Mouse (Mus musculus) heart, postnatal 10 days (tissue): Measurements from ENCODE around the gene Phldb1. TPM values are rescaled to one million over a fixed set of nuclear protein-coding genes. Genes with fewer than 3 reads are reported as not detected.
"Not testable (repeated sequence)": the region's sequence is repeated elsewhere in the genome, so short reads cannot be mapped to it uniquely, and the experiment has no call there.

Experiments
- DNase-seq, 2 experiments: peaks; one replicate each; pipeline ENCODE4 v3.0.0; 2021
- intact Hi-C: fragments of 180-260 bp; cut with DNase I; formaldehyde crosslinking; loops from one replicate; pipeline ENCODE4 v1.15.1; 2025
- total RNA-seq, 2 experiments: library from RNA; stranded (reverse); gene quantifications; 2 replicates each; pipeline ENCODE4 v1.2.3; 2021

Gene Phldb1
- total RNA-seq, 2 experiments from 2014 or later, result 127 to 130 TPM

DNA sequence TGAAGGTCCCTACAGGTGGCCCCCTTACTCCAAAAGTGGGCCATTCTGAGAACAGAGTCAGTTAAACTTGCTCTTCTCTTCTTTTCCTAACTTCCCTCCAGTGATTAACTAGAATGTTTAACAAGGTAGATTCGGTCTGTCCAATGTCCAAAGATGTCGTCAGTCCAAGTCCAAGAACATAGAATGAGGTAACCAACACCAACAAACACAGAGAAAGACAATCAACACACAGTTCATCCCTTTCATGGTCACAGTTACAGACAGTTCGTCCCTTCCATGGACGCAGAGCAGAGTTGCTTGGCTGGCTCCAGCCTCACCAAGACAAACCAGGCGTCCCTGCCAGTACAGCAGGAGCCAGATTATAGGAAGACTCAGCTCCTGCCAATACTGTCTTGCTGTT, 63.6 kb downstream of the Phldb1 start:
- intact Hi-C loops, result no loop called here
- DNase-seq, result no peak

DNA sequence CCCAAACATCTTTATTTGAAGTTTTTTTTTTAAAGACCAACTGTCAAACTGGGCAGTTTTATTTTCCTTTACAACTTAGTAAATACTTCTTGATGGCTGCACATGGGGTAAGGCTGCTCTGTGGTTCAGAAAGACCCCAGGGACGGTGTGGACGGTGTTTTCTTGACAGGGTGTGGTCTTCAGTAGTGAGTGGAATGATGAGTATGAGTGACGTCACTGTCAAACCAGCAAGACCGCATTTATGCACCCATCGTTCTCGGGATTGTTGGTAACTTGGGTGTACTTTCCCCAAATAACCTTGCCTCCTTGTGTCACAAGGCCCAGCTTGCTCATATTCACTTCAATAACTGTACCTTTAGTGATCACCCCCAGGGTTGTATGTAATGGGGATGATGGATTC, 71.3 kb downstream of the Phldb1 start:
- intact Hi-C loops, result no loop called here
- DNase-seq, result no peak

DNA sequence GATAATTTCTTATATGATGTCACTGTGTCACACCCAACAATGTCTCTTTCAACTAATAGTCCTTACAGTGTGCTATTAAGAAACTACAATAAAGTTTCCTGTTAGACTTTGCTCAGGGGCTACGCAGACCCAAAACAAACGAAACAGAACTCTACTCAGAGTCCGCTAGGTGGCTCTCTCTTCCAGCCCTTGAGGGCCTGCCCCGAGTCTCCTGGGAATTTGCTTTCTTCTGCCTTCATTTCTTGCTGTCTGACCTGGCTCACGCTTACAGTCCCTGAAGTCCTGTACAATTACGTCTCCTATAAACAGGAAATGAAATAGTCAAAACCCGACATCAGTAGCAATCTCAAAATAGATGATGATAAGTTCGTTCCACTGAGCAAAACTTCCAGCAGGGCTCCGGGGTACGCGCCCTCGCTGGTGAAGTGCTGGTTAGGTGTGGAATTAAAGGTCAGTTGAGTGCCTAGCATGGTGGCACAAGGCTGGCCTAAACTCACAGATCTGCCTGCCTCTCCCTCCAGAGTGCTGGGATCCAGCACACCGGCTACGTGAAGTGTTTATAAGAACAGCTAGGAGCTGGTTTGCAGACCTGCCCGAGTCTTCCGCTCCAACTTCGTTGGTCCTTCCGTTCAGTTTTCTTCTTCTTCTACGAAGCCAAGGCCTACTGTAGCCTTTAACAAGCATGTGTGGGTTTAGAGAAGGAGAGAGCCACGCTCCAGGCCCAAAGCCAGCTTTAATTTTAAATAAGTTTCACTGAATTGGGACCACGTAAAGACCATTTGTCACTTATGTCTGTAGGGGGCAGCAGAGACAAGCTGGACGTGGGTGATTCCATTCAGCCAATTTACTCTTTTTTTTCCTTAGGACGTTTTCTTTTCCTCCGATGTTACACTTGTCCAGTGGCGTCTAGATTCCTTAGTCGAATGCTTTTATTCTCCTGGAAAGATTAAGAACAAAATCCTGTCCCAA, 79.6 kb downstream of the Phldb1 start:
- intact Hi-C loops, result loop anchor here (1.0 kb wide), 2 partner anchors 30 to 93 kb away; no protein-coding TSS in a partner anchor
- peak; percentile 78 to 83 for DNase-seq

GRCm38 (mm10) chr9:44653896-44654295, 81.1 kb downstream of the Phldb1 start:
- DNase-seq, result no peak
- intact Hi-C loops, result loop anchor here (2.0 kb wide), 2 partner anchors 151 to 175 kb away; no protein-coding TSS in a partner anchor

DNA sequence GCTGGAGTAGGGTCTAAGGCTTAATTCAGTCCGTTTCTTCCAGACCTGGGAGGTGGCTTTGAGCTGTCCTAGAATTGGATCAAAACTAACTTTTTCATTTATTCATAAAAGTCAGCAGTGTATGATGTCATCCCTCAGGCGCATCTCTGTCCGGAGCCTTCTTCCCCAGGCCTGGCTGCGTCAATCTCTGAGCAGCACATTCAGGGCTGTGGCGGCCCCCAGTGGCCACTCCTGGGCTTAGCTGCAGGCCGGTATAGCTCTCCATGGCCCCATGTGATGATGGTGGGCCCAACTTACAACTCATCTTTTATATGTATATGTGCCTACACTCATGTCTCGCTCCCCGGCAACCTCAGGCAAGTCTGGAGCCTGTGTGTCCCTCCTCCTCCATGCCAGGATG, 83.0 kb downstream of the Phldb1 start:
- intact Hi-C loops, result loop anchor here (1.0 to 2.0 kb wide), 3 partner anchors 149 to 198 kb away; partner anchors contain the start of gene Upk2
- DNase-seq, result peak; percentile 84 to 88

DNA sequence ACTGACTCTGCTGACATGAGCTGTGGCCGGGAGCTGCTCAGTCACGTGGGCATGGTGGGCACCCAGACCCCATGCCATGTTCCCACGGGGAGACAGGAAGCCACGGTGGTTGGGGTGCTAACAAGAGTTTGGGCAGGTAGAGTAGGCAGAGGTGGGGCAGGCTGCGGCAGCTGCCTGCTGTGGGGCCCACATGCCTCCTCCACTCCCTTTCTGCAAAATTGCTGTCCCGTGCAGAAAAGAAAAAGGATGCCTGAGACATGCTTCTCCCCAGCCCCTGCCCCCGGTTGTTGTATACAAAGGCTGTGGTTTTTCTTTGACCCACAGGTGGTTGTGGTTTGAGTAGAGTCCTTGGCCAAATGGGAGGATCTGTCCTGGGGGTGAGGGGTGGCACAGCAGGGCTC, 86.1 kb downstream of the Phldb1 start:
- intact Hi-C loops, result no loop called here

GRCm38 (mm10) chr9:44647656-44648055, 87.3 kb downstream of the Phldb1 start:
- intact Hi-C loops, result no loop called here
- DNase-seq, result no peak

More for the DNA sequence above, 86.1 kb downstream of the Phldb1 start:
- no peak for DNase-seq

DNA sequence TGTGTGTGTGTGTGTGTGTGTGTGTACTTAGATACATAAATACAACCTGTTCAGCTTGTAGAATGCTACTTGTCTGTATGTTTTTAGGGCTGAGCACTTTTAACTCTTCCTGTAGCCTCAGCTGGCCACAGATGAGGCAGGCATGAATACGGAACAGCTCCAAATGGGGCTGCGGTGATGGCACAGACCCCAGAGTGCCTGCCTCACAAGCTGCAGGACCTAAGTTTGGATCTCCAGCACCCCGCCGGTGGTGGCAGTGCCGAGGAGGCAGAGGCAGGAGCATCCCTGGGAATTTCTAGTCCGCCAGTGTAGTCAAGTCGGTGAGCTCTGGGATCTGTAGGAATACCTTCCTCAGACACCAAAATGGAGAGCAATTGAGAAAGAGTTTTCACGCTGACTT, 88.0 kb downstream of the Phldb1 start:
- DNase-seq, result no peak
- intact Hi-C loops, result no loop called here

DNA sequence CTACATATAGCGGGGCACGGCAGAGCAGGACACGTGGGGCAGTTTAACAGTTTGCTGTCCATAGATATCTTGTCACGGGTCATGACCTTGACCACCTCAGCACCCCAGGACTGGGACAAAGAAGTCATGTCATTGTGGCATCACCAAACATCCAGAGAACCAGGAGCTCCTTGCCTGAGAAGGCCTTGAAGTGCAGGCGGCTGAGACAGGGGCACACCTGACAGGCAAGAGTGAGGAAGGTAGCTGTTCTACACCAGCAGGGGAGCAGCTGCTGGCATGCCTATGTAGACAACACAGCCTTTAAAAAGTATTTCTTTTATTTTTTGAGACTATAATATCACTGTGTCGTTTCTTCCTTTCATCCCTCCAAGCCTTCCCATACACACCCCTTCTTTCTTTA, 88.6 kb downstream of the Phldb1 start:
- no peak for DNase-seq
- intact Hi-C loops, result loop anchor here (1.0 kb wide), 1 partner anchor 139 kb away; no protein-coding TSS in a partner anchor

DNA sequence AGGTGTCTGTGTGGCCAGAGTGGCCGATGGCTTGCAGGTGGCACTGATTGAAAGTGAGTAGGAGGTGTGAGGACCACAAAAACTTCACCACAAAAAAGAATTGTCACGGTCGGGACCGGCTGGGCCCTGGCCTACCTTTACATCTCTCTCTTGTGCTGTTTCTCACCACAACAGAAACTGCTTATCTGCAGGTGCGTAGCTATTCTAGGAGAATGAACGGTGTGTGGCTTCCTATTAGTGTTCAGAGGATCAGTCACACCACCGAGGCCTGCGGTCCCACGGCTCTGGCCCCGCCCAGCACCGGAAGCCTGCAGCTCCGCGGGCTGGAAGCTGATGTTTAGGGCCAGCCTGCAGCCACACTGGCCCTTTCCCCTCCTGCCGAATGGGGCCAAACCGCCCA, 89.1 kb downstream of the Phldb1 start:
- intact Hi-C loops, result loop anchor here (1.0 kb wide), 1 partner anchor 139 kb away; no protein-coding TSS in a partner anchor
- peak; percentile 38 to 41 for DNase-seq

GRCm38 (mm10) chr9:44645481-44645880, 89.5 kb downstream of the Phldb1 start:
- intact Hi-C loops, result no loop called here
- DNase-seq, result peak; percentile 80 to 84

- intact Hi-C loops, result no loop called here
- no peak for DNase-seq
These were observed 90.8 kb downstream of the Phldb1 start for GRCm38 (mm10) chr9:44644186-44644585.

DNA sequence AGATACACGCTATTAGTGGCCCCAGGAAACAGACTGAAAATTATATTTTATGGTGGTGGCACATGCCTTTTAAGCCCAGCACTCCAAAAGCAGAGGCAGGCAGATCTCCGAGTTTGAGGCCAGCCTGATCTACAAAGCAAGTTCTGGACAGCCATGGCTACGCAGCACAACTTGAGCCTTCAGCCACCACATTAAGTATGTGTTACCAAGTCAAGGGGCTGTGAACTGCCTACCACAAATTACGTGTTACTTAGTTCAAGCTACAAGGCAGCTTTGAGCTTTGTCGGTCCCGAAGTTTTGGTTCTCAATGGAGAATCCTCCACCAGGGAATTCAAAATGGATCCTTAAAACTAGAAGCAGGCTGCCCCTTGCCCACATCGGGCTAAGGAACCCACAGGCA, 91.9 kb downstream of the Phldb1 start:
- no peak for DNase-seq
- intact Hi-C loops, result no loop called here

- intact Hi-C loops, result no loop called here
- no peak for DNase-seq
These were observed 93.4 kb downstream of the Phldb1 start for GRCm38 (mm10) chr9:44641616-44642015.

DNA sequence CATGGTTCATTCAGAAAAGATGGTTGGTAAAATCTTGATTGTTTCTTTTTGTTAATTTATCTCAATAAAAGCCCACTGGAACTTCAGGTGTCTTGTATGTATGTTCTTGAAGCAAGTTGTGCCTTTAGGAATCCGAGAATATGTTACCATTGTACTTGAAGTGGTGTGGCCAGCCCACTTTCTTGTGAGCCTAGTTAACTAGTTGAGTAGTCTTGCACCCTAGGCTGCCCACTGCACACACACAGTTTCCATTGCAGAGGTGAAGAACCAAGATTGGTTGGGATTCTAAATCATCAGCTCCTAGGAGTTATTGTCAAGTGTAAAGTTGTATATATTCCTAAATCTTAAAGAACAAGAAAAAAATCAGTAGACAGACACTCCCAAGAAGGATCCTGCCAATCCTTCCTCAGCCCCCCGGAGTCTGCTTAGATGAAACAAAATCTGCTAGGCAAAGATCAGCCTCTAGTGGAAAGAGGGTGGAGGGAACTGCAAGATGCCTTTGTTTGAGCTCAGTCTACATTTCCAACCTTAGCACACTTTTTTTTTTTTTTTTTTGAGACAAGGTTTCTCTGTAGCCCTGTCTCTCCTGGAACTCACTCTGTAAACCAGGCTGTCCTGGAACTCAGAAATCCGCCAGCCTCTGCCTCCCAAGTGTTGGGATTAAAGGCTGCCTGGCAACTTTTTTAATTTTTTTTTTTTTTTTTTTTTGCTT, 94.2 kb downstream of the Phldb1 start:
- intact Hi-C loops, result no loop called here
- no peak for DNase-seq

- intact Hi-C loops, DNase-seq: not testable (repeated sequence)
These were observed 95.0 kb downstream of the Phldb1 start for GRCm38 (mm10) chr9:44640028-44640427.

- intact Hi-C loops, result not testable (repeated sequence)
- DNase-seq, result peak; percentile 63 to 68
These were observed 96.3 kb downstream of the Phldb1 start for GRCm38 (mm10) chr9:44638726-44639125.

- peak; percentile 64 to 66 for DNase-seq
- intact Hi-C loops, result loop anchor here (2.0 kb wide), 1 partner anchor 31 kb away; no protein-coding TSS in a partner anchor
These were observed 97.3 kb downstream of the Phldb1 start for GRCm38 (mm10) chr9:44637551-44638169.
